Mouse (Mus musculus): Measurements from ENCODE around the gene Lrrc66. TPM values are rescaled to one million over a fixed set of nuclear protein-coding genes. Genes with fewer than 3 reads are reported as not detected.
A peak's percentile ranks its signal among the peaks of the same experiment; 100 is the strongest.

Gene Lrrc66
- total and polyA plus RNA-seq, 3 experiments, result 0.04 TPM; not detected in 2

DNA sequence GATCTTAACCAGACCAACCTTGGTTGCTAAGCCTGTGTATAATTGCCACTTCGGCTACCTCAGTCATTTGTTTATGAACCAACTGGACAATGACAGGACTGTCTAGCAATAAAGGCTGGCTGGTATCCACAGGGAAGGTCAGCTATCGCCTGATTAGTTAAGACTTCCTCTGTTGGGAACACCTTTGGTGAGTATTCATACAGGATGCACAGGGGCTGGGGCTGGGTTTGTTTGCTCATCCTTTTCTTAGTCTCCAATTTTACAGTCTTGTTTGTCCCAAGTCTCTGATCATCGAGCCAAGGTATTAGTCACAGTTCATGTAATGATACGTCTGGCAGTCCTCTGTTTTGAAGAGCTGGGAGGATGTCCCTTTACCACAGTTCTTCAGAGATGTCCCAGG, 65.4 kb downstream of the Lrrc66 start:
- intact Hi-C loops (cut with DNase I), result no loop called here
- H3K36me3 ChIP-seq (ENCODE audit: control insufficient read depth, insufficient read depth, low read length), result no peaks in the 10 kb centered on the region
- no peak overlapping the region for H3K27ac ChIP-seq
- no peak overlapping the region for H3K9ac ChIP-seq (ENCODE audit: low read depth, low read length)
- 61% methylated on average over 4 of the region's 4 CpGs for WGBS
- no peaks in the 10 kb centered on the region; the same call in none of the 2 replicates for H3K4me1 ChIP-seq (ENCODE audit: control insufficient read depth, insufficient read depth, low read length)
- no peaks in the 10 kb centered on the region for H3K27me3 ChIP-seq (ENCODE audit: control insufficient read depth, insufficient read depth, low read length)
- TF ChIP-seq CTCF (IDR thresholded peaks at IDR 0.05) (no peak), POLR2A (IDR thresholded peaks at IDR 0.05; ENCODE audit: insufficient read depth, low read depth, low read length) (no peak), EP300 (IDR thresholded peaks at IDR 0.05; ENCODE audit: insufficient read depth, low read depth, low read length) (no peak)
- no peaks in the 10 kb centered on the region for H3K79me2 ChIP-seq (replicated peaks; ENCODE audit: control insufficient read depth, insufficient read depth, low read length)
- no peak overlapping the region for H3K4me3 ChIP-seq
- DNase-seq, result no peak

DNA sequence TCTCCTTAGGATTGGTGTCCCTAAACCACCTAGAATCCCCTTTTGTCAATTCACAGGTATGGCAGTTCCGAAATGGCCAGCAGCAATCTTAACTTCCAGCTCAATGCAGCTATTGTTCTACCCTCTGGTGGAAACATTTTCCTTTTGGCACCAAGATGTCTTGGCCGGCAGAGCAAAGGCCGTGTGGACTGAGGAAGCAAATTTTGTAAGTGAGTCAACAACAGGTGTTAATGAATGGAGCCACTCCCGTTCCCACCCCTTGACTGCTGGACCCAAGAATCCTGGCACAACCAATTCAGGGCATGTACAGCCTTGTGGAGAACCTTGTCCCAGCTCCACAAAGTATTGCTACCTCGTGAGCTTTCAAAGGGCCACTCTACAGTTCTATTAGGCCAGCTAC, 66.2 kb downstream of the Lrrc66 start:
- H3K27me3 ChIP-seq (ENCODE audit: control insufficient read depth, insufficient read depth, low read length), result no peaks in the 10 kb centered on the region
- H3K27ac ChIP-seq, result no peak overlapping the region
- WGBS, result 62% methylated on average over 5 of the region's 5 CpGs
- H3K9ac ChIP-seq (ENCODE audit: low read depth, low read length), result no peak overlapping the region
- TF ChIP-seq CTCF (IDR thresholded peaks at IDR 0.05) (no peak), POLR2A (IDR thresholded peaks at IDR 0.05; ENCODE audit: insufficient read depth, low read depth, low read length) (no peak), EP300 (IDR thresholded peaks at IDR 0.05; ENCODE audit: insufficient read depth, low read depth, low read length) (no peak)
- H3K4me3 ChIP-seq, result no peak overlapping the region
- H3K36me3 ChIP-seq (ENCODE audit: control insufficient read depth, insufficient read depth, low read length), result no peaks in the 10 kb centered on the region
- DNase-seq, result no peak
- no peaks in the 10 kb centered on the region for H3K79me2 ChIP-seq (replicated peaks; ENCODE audit: control insufficient read depth, insufficient read depth, low read length)
- no peaks in the 10 kb centered on the region; the same call in none of the 2 replicates for H3K4me1 ChIP-seq (ENCODE audit: control insufficient read depth, insufficient read depth, low read length)
- intact Hi-C loops (cut with DNase I), result no loop called here

DNA sequence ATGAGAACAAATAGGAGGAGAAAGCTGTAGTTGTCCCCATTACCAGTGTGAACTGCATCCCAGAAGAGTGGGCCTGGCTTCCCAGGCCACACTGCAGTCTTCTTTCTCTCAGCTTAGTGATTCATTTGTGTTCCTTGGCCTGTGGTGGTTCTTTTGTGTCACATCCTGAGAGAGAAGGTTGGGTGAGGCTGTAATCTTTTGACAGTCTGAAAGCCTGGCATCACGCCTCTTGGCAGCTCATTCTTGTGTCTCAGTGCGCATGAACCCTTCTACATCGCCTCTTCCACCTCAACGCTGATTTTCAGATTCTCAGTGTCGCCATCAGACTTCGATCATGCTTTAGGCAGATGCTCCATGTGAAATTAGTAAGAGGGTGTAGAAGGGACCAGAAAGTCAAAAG, 68.3 kb downstream of the Lrrc66 start:
- H3K9ac ChIP-seq (ENCODE audit: low read depth, low read length), result no peak overlapping the region
- intact Hi-C loops (cut with DNase I), result no loop called here
- H3K4me3 ChIP-seq, result no peak overlapping the region
- no peaks in the 10 kb centered on the region for H3K36me3 ChIP-seq (ENCODE audit: control insufficient read depth, insufficient read depth, low read length)
- no peak for TF ChIP-seq CTCF (IDR thresholded peaks at IDR 0.05)
- no peak for TF ChIP-seq EP300 (IDR thresholded peaks at IDR 0.05; ENCODE audit: insufficient read depth, low read depth, low read length)
- no peak for TF ChIP-seq POLR2A (IDR thresholded peaks at IDR 0.05; ENCODE audit: insufficient read depth, low read depth, low read length)
- no peaks in the 10 kb centered on the region for H3K79me2 ChIP-seq (replicated peaks; ENCODE audit: control insufficient read depth, insufficient read depth, low read length)
- DNase-seq, result peak in 1 of 2 experiments; percentile 37
- no peaks in the 10 kb centered on the region for H3K27me3 ChIP-seq (ENCODE audit: control insufficient read depth, insufficient read depth, low read length)
- H3K4me1 ChIP-seq (ENCODE audit: control insufficient read depth, insufficient read depth, low read length), result no peaks in the 10 kb centered on the region; the same call in none of the 2 replicates
- WGBS, result 76% methylated on average over 6 of the region's 6 CpGs
- no peak overlapping the region for H3K27ac ChIP-seq

DNA sequence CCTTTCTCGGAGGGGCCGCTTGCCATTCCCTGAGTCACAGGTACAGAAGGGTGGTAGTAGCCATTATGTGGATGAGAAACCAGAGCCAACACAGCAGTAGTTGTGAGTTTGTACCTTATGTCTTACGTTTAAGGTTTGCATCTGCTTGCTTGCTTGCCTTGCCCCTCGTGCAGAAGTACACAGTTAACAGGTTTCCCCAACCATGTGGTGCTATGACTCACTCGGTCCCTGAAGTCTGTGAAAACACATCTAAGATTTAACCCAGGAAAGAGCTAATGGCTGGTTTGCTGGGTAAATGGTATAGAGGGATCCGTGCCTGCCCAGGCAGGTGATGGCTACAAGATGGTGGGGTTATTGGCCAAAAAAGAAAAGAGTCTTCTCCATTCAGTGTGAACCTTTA, 73.6 kb downstream of the Lrrc66 start:
- H3K27me3 ChIP-seq (ENCODE audit: control insufficient read depth, insufficient read depth, low read length), result no peaks in the 10 kb centered on the region
- H3K79me2 ChIP-seq (replicated peaks; ENCODE audit: control insufficient read depth, insufficient read depth, low read length), result no peaks in the 10 kb centered on the region
- no peak overlapping the region for H3K27ac ChIP-seq
- no peak for DNase-seq
- intact Hi-C loops (cut with DNase I), result no loop called here
- H3K9ac ChIP-seq (ENCODE audit: low read depth, low read length), result no peak overlapping the region
- H3K4me3 ChIP-seq, result no peak overlapping the region
- no peaks in the 10 kb centered on the region for H3K36me3 ChIP-seq (ENCODE audit: control insufficient read depth, insufficient read depth, low read length)
- TF ChIP-seq EP300 (IDR thresholded peaks at IDR 0.05; ENCODE audit: insufficient read depth, low read depth, low read length) (no peak), CTCF (IDR thresholded peaks at IDR 0.05) (no peak), POLR2A (IDR thresholded peaks at IDR 0.05; ENCODE audit: insufficient read depth, low read depth, low read length) (no peak)
- WGBS, result 90% methylated on average over 6 of the region's 6 CpGs
- H3K4me1 ChIP-seq (ENCODE audit: control insufficient read depth, insufficient read depth, low read length), result no peaks in the 10 kb centered on the region; the same call in 1 of the 2 replicates

DNA sequence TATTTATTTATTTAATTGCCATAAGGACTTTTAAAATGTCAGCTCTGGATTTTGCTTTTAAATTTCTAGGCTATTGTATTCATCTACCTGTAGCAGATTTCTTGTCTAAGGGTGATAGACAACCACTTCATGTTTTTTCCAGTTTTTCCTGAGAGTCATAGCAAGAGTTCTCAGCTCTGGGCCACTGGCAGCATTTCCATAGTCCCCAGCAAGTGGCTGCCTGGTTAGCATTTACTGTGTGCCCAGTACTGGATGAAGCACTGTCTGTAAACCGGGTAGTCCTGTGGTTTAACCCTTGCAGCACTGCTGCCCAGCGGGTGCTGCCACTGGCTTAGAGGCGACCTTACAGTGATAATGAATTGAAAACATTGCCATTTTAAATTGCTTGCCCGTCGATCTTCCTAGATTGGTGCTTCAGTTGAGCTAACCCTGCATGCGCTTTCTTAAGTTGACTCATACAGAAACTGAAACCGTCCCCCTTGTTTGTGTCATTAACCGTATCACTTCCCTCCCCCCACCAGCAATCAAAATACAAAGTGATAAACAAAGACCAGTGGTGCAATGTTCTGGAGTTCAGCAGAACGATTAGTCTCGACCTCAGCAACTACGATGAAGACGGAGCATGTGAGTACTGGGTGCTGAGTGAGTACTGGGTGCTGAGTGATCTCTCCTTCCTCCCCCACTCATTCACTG, 75.4 kb downstream of the Lrrc66 start:
- Histone ChIP-seq H3K27me3 (ENCODE audit: control insufficient read depth, insufficient read depth, low read length) (no peaks in the 10 kb centered on the region), H3K4me3 (no peak overlapping the region), H3K27ac (no peak overlapping the region), H3K36me3 (ENCODE audit: control insufficient read depth, insufficient read depth, low read length) (no peaks in the 10 kb centered on the region), H3K4me1 (ENCODE audit: control insufficient read depth, insufficient read depth, low read length) (no peaks in the 10 kb centered on the region), H3K9ac (ENCODE audit: low read depth, low read length) (no peak overlapping the region), H3K79me2 (replicated peaks; ENCODE audit: control insufficient read depth, insufficient read depth, low read length) (no peaks in the 10 kb centered on the region)
- 81% methylated on average over 12 of the region's 12 CpGs for WGBS
- intact Hi-C loops (cut with DNase I), result no loop called here
- DNase-seq, result no peak
- no peak for TF ChIP-seq EP300 (IDR thresholded peaks at IDR 0.05; ENCODE audit: insufficient read depth, low read depth, low read length)
- TF ChIP-seq POLR2A (IDR thresholded peaks at IDR 0.05; ENCODE audit: insufficient read depth, low read depth, low read length), result no peak
- TF ChIP-seq CTCF (IDR thresholded peaks at IDR 0.05), result no peak

Other genes starting within 250 kb of the Lrrc66 start
- gene Cwh43, start 226.5 kb downstream of the Lrrc66 start, total RNA-seq (2021), result not detected
- gene Cwh43, start 226.5 kb downstream of the Lrrc66 start, polyA plus RNA-seq (2012; rRNA removed), result not detected in 2 replicates
- 10 to 100 TPM; 17.2 to 17.4 TPM for gene Dcun1d4, start 151.5 kb downstream of the Lrrc66 start, total RNA-seq (2021)
- gene Dcun1d4, start 151.5 kb downstream of the Lrrc66 start, polyA plus RNA-seq (2012; rRNA removed), result 4.7 and 9.6 TPM in 2 replicates
- 100 to 1,000 TPM; 101 to 113 TPM for gene Sgcb, start 15.3 kb upstream of the Lrrc66 start, total RNA-seq (2021)
- 43.2 and 84.3 TPM in 2 replicates for gene Sgcb, start 15.3 kb upstream of the Lrrc66 start, polyA plus RNA-seq (2012; rRNA removed)
- gene Spata18, start 18.9 kb upstream of the Lrrc66 start, total RNA-seq (2021), result under 1 TPM; 0.21 to 0.30 TPM
- 0.91 and 1.3 TPM in 2 replicates for gene Spata18, start 18.9 kb upstream of the Lrrc66 start, polyA plus RNA-seq (2012; rRNA removed)

All from heart, adult 2 months (tissue).